Mouse (Mus musculus): ENCODE measurements at regions not wholly inside any gene's neighbourhood (a gene's known extent, or its start where the extent isn't known, plus 50 kb on each side); places are given as distances from the start of the nearest gene placed in this dataset.

GRCm38 (mm10) chr11:20882756-20883155 lies 51.9 kb upstream of the Lgalsl start:
- DNase-seq (ENCODE audit: low spot score in 2 of 2): no peak

- DNase-seq (ENCODE audit: low spot score in 2 of 2): no peak
Observed at GRCm38 (mm10) chr11:20883907-20884306, 53.1 kb upstream of the Lgalsl start.

DNA sequence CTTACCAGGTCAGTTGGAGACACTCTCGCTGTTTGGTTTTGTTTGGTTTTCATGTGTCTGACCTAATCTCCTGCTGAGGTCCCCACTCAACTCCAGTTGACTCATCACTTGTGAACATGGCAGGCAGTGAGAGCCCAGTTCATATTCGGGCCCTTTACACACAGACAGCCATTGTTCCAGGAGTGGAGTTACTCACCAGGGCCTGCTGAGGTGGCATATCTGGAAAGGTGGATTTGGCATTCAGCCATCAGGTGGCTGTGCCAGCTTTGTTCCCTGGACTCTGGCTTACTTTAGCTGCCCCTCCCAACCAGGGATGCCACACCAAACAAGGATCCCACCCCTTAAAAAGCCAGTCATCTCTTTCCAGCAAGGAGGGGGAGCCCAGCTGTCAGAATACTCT lies 56.2 kb upstream of the Lgalsl start:
- no peak for DNase-seq (ENCODE audit: low spot score in 2 of 2)

- no peak for DNase-seq (ENCODE audit: low spot score in 2 of 2)
Observed at GRCm38 (mm10) chr11:20890479-20890878, 59.6 kb upstream of the Lgalsl start.

- no peak for DNase-seq (ENCODE audit: low spot score in 2 of 2)
Observed at GRCm38 (mm10) chr11:20891711-20892110, 60.9 kb upstream of the Lgalsl start.

- peak; percentile 20 for DNase-seq (ENCODE audit: low spot score in 2 of 2)
Observed at GRCm38 (mm10) chr11:20896277-20897123, 65.6 kb upstream of the Lgalsl start.

DNA sequence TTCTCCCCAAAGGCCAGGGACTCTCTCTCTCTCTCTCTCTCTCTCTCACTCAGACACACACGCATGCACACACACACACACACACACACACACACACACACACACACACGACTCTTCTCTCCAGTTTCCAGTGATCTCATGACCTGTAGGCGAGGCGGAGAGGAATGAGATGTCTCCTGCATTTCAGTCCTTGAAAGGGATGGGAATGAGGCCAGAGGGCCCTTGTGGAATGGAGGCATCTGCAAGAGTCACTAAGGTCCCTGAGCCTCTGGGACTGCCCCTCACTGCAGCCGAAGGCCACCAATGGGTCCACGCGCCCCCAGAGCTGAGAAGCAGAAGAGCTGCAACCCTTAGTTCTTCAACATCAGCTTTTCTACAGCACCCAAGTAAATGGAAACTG lies 66.6 kb upstream of the Lgalsl start:
- DNase-seq (ENCODE audit: low spot score in 2 of 2): no peak

- no peak for DNase-seq (ENCODE audit: low spot score in 2 of 2)
Observed at GRCm38 (mm10) chr11:20898558-20898957, 67.7 kb upstream of the Lgalsl start.

- no peak for DNase-seq (ENCODE audit: low spot score in 2 of 2)
Observed at GRCm38 (mm10) chr11:20899766-20900165, 68.9 kb upstream of the Lgalsl start.

DNA sequence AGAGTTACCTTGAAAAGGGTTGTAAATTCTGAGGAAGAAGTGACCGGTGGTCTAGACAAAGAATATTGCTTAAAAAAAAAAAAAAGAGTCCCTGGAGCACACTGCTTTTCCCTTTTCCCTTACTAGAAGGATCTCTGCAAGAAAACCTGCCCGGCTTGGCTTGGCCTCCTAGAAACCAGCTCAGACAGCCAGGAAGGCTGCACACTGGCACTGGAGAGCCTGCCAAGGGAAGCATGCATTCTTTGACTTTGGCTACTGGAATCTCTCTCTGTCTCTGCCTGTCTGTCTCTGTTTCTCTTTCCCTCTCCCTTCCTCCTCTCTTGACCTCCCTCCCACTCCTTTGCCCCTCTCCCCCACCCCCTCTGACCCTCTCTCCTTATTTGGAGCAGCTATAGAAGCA lies 71.1 kb upstream of the Lgalsl start:
- no peak for DNase-seq (ENCODE audit: low spot score in 2 of 2)

DNA sequence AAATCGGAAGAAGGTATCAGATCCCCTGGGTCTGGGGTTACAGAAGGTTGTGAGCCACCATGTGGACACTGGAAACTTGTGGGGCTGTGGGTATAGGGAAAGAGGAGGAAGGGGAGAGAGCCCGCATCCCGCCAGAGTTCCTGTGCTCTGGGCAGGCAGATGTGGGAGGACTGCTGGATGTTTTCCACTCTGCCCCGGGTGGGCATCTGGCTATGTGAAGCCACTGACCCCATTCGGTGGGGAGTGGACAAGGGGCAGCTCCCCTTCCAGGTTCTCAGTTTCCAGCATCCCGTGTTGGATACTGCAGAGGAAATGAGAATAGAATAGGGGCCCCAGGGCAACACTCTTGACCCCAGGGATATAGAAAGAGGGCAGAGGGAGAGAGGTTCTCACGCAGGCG lies 72.1 kb upstream of the Lgalsl start:
- no peak for DNase-seq (ENCODE audit: low spot score in 2 of 2)

GRCm38 (mm10) chr11:20907996-20908395 lies 77.1 kb upstream of the Lgalsl start:
- DNase-seq (ENCODE audit: low spot score in 2 of 2): no peak

DNA sequence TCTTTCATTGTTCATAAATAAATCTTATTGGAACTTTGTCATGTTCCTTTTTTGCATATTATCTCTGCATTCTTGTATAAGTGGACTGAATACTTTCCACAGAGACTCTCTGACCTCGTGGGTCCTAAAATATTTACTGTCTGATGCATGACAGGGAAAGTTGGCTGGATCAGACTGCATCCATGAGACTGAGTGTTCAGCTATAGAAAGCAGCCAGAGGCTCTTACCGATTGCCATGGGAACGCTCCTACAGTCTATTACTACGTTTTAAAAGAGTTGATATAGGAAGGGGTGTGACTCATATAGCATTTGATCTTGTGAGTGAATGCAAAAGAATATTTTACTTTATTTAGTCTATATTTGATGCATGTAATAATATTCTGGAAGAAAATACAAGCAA lies 77.6 kb upstream of the Lgalsl start:
- DNase-seq (ENCODE audit: low spot score in 2 of 2): no peak

DNA sequence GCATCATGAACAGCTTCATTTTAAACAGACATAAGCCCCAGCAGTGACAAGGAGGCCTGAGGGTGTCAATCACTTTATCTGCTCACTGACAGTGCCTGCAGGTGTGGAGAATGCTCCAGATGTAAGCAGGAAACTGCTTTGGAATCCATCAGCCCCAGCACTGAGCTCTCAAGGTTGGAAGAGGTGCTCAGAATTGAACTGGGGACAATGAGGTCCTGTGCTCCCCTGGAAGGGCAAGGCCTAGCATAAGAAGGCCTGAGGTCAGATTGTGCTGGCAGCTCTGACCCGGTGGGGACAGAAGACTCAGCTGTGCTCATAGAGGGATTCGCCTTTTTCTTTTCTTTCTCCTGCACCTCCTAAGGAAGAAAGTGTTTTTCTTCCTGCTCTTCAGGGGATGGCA lies 82.2 kb upstream of the Lgalsl start:
- DNase-seq (ENCODE audit: low spot score in 2 of 2): no peak

GRCm38 (mm10) chr11:20913598-20914296 lies 82.9 kb upstream of the Lgalsl start:
- DNase-seq (ENCODE audit: low spot score in 2 of 2): peak; percentile 52 to 53

GRCm38 (mm10) chr11:20914297-20914997 lies 83.6 kb upstream of the Lgalsl start:
- DNase-seq (ENCODE audit: low spot score in 2 of 2): no peak

DNA sequence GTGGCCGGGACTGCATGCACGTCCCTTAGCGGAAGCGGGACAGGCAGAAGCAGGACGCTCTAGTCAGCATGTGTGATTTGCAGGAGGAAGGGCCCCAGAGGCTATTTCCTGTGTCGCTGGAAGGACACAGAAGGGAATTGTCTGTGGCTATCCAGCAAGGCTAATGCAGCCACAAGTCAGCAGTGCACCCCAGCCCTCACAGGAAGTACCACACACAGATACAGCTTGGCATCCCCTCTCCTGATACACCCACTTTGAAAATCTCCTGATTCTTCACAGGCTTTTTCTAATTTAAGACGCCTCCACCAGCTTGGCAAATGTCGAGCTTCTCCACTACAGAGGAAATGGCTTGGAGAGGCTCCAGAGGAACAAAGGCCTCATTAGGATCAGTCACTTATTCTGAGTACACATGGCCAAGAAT lies 84.3 kb upstream of the Lgalsl start:
- DNase-seq (ENCODE audit: low spot score in 2 of 2): peak; percentile 13 to 18

- DNase-seq (ENCODE audit: low spot score in 2 of 2): no peak
Observed at GRCm38 (mm10) chr11:20915687-20916432, 85.0 kb upstream of the Lgalsl start.

GRCm38 (mm10) chr11:20916473-20916911 lies 85.6 kb upstream of the Lgalsl start:
- DNase-seq (ENCODE audit: low spot score in 2 of 2): no peak

- DNase-seq (ENCODE audit: low spot score in 2 of 2): no peak
Observed at GRCm38 (mm10) chr11:20916961-20917360, 86.1 kb upstream of the Lgalsl start.

DNA sequence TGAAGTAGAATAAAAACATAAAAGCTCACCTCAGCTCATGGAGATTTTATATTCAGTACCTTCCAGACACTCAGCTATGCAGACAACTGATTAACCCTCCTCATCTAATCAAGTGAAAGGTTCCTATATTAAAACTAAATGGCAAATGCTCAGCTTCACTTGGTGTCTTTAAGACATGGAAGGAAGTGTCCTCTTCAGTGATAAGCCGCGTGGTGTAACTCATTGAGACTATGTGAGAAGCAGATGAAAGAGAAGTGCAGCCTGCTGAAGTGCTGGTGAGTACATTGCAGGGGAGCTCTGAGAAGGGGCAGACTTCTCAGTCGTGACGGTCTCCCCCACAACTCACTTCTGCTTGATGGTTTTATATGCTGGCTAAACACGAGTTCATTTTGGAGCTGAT lies 86.6 kb upstream of the Lgalsl start:
- DNase-seq (ENCODE audit: low spot score in 2 of 2): no peak

Data from gastrocnemius, adult 8-10 months (tissue).